Mouse (Mus musculus): ENCODE measurements at regions not wholly inside any gene's neighbourhood (a gene's known extent, or its start where the extent isn't known, plus 50 kb on each side); places are given as distances from the start of the nearest gene placed in this dataset.
"Not testable (repeated sequence)": the region's sequence is repeated elsewhere in the genome, so short reads cannot be mapped to it uniquely, and the experiment has no call there.

DNA sequence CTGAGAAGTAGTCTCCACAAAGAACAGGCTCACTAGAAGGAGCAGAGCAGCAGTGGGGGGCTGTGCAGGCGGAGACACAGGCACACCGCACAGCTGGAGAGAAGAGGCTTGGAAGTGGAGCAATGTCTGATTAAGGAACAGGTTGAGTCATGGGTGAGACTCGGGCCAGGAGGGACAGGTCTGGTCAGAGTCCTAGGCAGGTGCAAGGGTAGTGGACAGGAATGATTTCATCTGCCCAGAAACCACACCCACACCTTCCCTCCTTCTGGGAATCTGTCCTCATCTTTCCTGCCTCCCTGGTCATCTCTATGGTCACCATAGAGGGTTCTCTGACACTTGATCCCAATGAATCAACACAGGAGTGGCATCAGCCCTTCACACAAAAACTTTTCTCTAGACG lies 983.8 kb downstream of the 4930447A16Rik start:
- DNase-seq (ENCODE audit: low spot score) = peak; percentile 29

DNA sequence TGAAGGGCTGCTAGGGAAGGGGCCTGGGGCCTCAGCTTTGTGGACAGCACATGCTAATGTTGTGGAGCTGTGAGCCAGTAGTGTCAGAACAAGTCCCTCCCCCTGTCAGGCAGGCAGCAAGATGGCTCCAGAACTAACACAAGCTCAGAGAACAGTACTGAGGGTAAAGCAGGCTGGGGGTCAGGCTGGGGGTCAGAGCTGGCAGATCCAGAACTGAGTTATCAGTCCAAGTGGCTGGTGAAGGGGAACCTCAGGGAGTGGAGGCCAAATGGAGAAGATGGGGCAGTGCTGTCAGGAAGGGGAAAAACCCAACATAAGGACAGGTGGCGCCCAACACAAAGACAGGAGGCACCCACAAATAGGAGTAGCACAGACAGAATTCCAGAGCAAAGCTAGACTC lies 985.1 kb downstream of the 4930447A16Rik start:
- peak; percentile 18 for DNase-seq (ENCODE audit: low spot score)

DNA sequence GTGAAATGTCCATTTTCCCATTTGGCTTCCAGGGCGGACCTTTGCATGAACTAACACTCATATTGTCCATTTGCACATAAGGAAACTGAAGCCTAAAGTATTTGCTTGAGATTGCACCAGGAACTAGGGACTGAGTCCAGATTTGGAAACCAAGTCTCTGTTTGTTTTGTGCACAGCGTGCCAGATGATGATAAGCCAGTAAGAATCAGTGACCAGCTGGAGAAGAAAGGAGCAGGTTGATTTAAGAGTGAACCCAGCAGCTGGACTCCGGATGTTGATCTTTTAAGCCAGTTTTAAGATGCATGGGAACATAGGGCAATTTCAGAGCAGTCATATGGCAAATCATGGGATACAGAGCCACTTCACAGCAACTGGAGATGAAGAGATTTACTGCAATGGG lies 987.1 kb downstream of the 4930447A16Rik start:
- DNase-seq (ENCODE audit: low spot score) = no peak

DNA sequence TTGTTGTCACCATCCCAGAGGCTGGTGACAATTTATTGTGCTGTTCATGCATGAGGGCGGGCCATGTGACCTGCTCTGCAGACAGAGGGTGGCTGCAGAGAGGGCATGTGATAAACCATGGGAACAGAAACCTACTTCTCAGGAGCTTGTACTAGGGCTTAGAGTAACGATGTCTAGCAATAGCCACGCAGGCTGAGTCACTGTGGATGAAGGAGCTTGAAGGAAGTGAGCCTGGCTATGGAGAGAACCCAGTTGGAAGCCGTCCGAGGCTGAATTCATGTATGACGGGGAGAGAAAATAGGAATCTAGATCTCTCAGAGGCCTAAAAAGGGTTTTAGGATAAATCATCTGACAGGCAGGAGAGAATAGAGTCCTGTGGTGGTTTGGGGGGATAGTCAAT lies 988.0 kb downstream of the 4930447A16Rik start:
- DNase-seq (ENCODE audit: low spot score) = no peak

DNA sequence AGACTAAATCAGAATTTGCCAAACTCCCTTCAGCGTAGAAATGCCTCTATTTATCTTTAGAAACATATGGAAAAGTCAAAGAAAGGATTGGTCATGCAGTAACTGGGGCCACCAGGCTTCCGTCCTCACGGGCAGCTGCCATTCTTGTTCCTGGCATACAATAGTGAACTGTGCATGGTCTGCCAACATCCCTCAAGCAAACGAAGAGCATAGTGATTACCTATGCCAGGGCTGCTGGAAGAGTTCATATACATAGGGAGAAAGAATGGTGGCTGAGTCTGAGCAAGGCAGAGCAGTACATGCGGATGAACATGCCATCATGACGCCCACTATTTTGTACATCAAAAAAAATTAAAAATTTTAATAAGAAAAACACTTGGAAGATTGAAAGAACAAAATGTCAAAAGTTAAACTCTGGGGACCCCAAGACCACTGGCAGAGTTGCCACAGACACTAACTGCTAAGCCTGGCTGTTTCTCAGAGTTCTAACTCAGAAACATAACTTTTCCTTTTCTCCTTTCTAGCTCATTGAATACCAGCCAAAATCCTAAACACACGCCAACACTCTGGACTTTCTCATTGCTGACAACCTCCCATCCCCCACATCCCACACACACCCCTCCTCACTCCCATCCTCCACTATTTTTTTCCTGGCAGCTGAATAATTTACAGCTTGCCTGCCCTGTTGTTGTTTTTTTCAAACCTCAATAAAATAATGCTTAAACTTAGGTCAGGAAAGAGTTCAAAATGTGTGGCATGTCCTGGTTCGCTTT lies 989.1 kb downstream of the 4930447A16Rik start:
- DNase-seq (ENCODE audit: low spot score) = no peak

DNA sequence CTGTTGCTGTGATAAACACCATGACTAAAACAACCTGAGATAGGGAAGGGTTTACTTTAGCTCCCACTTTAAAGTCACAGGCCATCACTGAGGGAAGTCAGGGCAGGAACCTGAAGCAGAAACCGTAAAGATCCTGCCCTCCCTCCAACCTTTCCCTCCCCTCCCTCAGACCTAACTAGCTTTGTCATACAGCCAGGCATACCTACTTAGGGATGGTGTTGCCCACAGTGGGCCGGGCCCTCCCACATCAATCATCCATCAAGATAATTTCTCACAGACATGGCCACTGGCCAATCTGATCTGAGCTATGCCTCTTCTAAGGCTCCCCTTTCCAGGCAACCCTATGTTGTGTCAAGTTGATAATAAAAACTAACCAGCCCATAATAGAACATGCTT lies 989.7 kb downstream of the 4930447A16Rik start:
- no peak for DNase-seq (ENCODE audit: low spot score)

DNA sequence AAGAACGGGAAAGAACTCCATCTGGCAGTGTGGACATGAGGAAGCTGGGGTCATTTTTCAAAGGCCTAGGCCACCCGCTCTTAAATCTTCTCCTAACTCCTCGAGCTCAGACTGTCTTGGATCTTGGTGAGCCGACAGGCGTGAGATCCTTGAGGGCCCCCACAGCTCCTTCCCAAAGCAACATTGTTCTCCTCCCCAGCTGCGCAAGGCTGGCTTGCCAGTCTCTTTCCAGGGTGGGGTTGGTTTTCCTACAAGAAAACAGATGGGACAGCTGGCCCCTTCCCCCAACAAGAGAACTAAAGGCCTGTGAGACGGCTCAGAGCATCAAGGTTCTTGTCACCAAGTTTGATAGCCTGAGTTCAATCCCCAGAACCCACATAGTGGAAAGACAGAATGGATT lies 994.3 kb downstream of the 4930447A16Rik start:
- DNase-seq (ENCODE audit: low spot score) = no peak

DNA sequence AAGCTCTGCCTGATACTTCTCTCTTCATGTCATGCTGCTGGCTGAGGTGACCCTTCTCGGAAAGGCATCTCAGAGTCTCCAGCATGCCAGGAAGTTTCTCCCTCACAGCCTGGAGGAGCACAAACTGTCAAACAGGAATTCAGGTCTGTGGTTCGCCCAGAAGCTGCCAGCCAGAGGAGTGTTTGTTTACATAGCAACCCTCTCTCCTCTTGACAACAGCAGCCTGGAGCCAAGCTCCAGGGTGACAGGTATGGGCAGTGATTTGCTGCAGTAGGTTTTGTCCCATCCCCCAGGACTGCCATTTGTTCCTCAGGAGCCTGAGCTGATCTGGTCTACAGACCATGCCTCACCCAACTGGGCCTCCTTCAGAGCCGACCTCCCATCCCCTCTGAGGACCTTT lies 995.4 kb downstream of the 4930447A16Rik start:
- DNase-seq (ENCODE audit: low spot score) = no peak

DNA sequence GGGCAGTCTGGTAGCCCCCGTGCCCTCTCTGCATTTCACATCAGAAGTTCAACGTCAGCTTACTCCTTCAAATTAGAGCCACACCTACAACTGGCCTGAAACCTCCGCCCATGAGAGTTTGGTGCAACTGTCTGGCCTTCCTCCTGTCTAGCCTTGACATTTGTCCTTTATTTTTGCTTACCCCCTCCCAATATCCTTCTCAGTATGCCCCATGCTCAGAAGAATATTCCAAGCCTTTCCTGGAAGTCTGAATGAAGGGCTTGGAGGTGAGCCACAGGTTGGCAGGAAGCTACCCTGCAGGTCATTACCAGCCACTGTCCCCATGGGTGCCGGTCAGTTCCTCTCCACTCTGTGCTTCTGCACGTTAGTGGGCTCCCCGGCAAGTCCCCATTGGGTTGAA lies 997.4 kb downstream of the 4930447A16Rik start:
- no peak for DNase-seq (ENCODE audit: low spot score)

DNA sequence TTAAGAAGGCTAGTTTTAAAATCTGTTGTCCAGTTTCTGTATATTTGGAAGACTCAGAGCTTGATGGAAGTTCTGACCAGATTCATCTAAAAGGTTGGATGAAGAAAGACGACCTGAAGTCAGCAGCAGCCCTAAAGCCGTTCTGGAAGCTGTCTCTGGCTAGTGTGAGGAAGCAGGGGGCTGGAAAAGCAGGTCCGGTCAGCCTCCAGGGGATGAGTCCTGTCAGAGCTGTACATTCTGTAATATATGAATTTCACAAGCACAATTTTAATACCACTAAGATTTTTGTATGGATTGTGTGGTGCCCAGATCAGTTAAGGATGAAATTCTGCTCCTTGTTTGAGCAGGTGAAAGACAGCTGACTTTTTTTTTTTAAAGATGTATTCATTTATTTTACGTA lies 1000.2 kb downstream of the 4930447A16Rik start:
- DNase-seq (ENCODE audit: low spot score) = no peak

DNA sequence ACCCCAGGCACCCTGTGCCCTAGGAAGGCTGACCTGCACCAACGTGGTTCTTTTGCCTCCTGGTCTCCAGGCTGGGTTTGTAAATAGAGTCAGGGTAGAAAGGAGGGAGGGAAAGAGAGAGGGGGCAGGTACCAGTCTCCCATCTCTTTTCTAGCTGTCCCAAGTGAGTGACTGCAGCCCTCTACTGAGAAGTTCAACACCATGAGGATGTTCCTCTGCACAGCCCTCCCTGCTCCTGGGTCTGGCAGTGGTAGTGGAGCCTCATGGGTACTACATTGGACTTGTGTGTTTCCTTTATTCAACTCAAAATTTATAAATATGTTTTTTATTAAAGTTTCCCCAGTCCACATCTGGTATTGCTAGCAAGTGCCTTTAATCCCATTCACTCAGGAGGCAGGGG lies 1002.6 kb downstream of the 4930447A16Rik start:
- DNase-seq (ENCODE audit: low spot score) = no peak

DNA sequence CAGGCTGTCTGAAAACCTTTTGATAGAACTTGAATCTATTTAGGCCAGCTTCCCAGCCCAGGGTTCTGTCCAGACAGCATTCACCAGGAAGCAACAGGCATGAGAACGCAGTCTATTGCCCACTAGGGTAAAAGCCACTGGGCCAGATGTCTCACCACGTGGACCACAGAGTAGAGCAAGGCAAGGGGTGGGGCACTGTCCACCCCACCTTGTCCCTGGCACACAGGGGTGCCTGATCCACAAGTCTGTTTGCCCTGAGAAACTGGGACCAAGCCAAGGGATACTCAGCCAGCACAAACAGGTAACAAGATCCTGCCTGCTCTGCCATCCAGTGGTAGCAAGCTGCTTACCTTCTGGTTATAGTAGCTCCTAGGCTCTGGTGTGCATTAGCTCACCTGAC lies 1006.3 kb downstream of the 4930447A16Rik start:
- peak; percentile 69 for DNase-seq (ENCODE audit: low spot score)

DNA sequence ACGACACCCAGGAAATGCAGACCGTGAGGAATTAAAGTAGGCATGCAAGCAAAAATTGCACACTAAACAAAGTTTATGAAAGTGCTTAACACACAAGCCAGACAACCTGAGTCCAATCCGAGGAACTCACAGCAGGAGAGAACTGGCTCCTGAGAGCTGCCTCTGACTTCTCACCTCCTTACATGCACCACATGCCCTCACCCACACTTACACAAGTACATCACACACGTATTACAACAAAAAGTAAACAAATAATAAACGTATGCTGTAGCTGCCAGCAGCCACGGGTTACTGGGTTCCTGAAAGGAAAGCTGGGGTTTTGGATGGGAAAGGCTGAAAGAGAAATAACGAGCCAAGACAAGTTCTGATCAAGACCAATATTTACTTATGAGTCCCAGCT lies 1008.0 kb downstream of the 4930447A16Rik start:
- DNase-seq (ENCODE audit: low spot score) = no peak

DNA sequence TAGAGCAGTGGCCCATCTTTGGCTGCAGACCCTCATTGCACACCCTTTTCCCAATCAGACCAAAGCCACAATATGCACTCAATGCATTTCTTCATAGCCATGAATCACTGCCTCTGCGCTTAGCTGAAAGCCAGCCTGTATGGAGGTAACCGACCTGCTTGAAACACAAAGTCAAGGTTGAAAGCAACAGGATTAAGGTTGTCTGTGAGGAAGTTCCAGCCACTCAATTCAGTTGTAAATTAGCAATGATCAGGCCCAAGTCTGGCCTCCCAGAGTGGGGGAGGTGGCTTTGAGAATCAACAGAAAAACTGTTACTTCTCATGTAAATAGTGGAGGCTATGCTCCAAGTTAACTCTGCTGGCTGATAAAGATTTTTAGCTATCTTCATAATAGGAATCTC lies 1008.9 kb downstream of the 4930447A16Rik start:
- DNase-seq (ENCODE audit: low spot score) = not testable (repeated sequence)
